Mouse (Mus musculus) central nervous system, embryonic 18 days (tissue): ENCODE results near the gene Fam171b. TPM values are rescaled to one million over a fixed set of nuclear protein-coding genes. Genes with fewer than 3 reads are reported as not detected.

Experiments
- polyA plus RNA-seq: library from polyadenylated mRNA; depleted of rRNA; stranded (reverse); fragments of >200 nt; gene quantifications from 2 replicates; pipeline ENCODE4 v1.2.3, GENCODE M21; 2012; rRNA removed

Gene Fam171b
- 61.6 and 64.3 TPM in 2 replicates for polyA plus RNA-seq

DNA sequence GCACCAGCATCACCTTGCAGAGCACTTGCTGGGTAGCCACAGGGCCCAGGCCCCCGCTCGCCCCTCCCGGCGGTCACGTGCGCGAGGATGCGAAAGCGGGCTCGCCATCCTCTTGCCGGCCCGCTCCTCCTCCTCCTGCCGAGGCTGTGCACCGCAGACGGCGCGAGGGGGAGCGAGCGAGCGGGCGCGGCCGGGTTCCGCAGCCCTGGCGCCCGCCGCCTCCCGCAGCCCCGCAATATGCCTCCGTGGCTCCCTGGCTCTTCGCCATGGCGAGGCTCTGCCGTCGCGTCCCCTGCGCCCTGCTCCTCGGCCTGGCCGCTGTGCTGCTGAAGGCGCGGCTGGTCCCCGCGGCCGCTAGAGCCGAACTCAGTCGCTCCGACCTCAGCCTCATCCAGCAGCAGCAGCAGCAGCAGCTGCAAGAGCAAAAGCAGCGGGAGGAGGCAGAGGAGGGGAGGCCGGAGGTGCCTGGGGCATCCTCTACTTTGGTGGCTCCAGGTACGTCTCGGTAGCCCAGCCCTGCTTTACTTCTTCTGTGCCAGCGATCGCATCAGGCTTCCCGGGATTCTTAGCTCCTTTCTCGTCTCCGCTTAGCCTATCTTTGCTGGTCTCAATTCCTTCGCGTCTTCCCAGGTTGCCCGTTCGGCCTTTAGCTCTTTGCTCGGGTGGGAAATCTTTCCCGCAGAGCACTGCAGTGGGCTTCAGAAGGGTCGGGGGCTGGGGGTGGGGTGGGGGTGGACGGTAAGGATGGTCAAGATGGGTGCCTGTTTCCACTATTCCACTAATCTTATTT lies at the start of gene Fam171b:
Fam171b (plus strand) TSS at position 154 of the 790 bp plus-strand sequence.

Other genes with a start within 250 kb of the Fam171b start
- 126 and 143 TPM in 2 replicates for gene Zc3h15, start 168.2 kb upstream of the Fam171b start, polyA plus RNA-seq
- 15.0 and 16.2 TPM in 2 replicates for gene Itgav, start 88.2 kb upstream of the Fam171b start, polyA plus RNA-seq
- 0.03 TPM in 1 of 2 replicates, not detected in the other for gene Zswim2, start 128.6 kb downstream of the Fam171b start, polyA plus RNA-seq
- not detected in 2 replicates for gene Gm13698, start 143.1 kb downstream of the Fam171b start, polyA plus RNA-seq
- gene Gm13693, start 148.9 kb downstream of the Fam171b start, polyA plus RNA-seq: not detected in 2 replicates
- gene Gm13695, start 154.7 kb downstream of the Fam171b start, polyA plus RNA-seq: not detected in 2 replicates
- gene Gm13696, start 160.5 kb downstream of the Fam171b start, polyA plus RNA-seq: not detected in 2 replicates
- not detected in 2 replicates for gene Gm13694, start 166.3 kb downstream of the Fam171b start, polyA plus RNA-seq
- gene Gm13697, start 172.1 kb downstream of the Fam171b start, polyA plus RNA-seq: not detected in 2 replicates
- gene Gm13691, start 177.9 kb downstream of the Fam171b start, polyA plus RNA-seq: not detected in 2 replicates